Mouse (Mus musculus): ENCODE data around the gene Atp6v1b1.

Atp6v1b1 gene

DNA sequence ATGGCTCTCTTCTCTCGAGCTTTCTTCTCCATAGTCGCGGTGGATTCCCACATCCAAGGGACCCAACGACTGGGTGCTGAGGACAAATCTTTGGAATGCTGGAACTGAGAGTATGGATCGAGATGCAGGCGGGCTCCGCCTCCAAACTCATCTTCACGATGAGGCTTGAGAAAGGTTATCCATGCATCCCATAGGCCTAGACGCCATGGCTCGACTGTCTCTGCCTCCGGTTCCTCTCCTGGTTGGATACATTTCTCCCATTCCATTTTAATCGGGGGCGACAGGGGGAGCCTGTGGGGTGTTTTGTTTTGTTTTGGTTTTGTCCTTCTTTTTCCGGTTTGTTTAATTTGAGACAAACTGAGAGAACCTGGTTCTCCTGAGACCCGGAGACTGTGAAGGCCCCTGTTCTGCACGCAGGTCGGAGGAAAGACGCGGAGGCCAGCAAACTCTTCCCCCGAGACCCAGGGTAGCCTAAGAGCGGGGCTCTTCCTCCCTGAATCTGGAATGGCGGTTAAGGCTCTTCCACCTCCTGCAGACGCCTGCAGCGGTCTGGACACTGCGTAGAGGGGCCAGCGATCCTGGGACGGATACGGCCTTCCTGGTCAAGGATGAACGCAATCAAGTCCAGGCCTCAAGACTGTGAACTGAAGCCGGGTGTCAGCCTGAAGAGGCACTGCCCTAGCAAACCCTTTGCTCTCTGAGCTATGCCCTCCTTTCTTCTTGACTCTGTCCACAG, 27.2 kb upstream of the Atp6v1b1 start:
- DNase-seq (ENCODE audit: low spot score in 2 of 2), result no peak

DNA sequence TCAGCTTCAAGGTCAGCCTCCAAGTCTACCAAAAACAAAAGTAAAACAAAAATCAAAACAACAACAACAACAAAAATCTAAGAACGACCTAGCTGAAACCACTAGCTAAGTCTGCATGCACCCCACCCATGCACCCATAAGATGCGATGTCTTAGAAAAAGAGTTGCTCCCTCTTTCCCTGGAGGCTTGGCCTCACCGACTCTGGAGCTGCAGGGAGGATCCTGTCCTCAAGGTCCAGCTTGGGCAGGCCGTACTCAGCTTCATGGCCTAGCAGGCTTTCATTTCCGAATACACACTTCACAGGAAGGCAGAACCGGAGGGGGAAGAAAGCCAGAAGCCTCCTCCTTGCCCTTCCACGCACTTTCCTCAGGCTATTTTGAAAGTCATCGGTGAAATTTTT, 25.8 kb upstream of the Atp6v1b1 start:
- no peak for DNase-seq (ENCODE audit: low spot score in 2 of 2)

DNA sequence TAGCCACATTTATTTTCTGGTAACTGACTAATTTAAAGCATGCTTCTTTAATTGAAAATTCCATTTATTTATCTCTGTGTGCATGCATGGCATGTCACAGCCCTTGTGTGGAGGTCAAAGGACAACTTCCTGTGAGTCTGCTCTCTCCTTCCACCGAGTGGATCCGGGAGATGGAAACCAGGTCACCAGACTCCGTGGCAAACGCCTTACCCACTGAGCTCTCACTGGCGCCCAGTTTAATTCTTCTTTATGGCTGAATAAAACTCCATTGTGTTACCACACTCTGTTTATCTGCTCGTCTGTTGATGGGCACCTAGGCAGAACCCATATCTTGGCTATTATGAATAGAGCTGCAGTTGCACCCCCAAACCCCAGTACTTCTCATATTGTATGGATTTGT, 20.3 kb upstream of the Atp6v1b1 start:
- no peak for DNase-seq (ENCODE audit: low spot score in 2 of 2)

DNA sequence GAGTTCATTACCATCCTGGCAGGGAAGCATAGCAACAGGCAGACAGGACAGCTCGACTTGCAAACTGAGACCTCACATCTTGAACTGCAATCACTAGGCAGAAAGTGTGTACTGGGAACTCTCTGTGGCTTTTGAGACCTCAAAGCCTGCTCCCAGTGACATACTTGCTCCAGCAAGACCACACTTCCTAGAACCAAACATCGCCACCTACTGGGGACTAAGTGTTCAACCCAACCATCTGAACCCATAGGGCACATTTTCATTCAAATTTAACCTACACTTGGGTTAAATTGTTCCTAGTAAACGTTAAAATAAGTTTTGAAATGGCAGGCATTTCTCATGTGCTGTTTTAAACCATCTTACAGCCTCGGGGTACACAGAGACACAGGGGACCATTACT, 15.6 kb upstream of the Atp6v1b1 start:
- no peak for DNase-seq (ENCODE audit: low spot score in 2 of 2)

DNA sequence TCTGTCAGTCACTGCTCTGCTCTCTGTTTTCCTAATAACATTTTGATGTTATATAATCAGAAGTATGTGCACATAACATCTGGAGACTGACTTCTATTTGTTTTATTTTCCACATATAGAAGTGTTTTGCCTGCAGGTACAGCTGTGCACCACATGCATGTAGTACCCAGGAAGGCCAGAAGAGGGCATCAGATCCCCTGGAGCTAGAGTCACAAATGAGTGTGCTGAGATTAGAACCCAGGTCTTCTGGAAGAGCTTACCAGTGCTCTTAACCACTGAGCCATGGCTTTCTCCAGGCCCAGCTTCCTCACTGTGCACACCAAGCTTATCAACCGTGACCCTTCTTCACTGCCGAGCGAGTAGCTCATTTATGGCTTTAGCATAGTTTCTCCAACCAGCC, 14.3 kb upstream of the Atp6v1b1 start:
- no peak for DNase-seq (ENCODE audit: low spot score in 2 of 2)

DNA sequence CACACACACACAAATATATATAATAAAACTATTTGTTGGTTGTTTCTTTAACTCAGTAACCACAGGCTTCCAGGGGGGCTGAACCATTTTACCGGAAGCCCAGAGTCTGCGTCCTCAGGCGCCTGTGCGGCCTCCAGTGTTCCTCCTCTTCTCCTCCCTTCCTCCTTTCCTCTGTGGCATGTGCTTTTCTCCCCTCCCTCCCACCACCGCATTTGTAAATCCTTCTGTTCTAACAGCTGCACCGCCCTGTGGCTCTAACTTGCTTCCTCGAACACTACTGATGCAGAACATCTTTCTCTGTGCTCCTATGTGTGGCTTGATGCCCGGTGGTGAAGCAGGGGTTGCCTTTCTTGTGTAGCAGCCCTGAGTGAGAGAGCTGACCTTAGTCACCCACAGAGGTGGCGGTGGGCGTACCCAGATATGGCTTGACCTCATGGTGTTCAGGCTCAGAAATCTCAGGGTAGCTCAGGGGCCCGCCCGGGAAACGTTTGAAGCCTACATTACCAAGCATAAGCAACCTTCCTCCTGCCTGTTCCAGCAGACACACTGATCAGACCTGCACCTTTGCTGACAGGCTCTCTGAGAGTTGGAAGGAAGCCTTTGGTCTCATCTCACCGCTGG, 13.3 kb upstream of the Atp6v1b1 start:
- DNase-seq (ENCODE audit: low spot score in 2 of 2), result no peak

DNA sequence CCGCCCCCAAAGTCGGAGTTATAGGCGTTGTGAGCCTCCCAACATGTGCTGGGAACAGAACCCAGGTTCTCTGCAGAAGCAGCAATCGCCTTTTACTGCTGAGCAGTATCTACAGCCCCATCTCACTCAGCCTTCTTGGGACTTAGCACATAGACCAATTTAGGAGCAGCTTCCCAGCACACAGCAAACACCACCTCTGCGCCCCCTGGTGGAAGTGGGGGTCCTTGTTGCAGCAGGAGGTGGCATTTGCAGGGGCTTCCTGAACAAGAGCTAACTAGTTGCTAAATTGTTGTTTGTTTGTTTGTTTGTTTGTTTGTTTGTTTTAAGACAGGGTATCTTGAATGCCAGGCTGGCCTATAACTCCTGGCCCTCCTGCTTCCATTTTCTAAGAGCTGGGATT, 11.7 kb upstream of the Atp6v1b1 start:
- DNase-seq (ENCODE audit: low spot score in 2 of 2), result no peak

DNA sequence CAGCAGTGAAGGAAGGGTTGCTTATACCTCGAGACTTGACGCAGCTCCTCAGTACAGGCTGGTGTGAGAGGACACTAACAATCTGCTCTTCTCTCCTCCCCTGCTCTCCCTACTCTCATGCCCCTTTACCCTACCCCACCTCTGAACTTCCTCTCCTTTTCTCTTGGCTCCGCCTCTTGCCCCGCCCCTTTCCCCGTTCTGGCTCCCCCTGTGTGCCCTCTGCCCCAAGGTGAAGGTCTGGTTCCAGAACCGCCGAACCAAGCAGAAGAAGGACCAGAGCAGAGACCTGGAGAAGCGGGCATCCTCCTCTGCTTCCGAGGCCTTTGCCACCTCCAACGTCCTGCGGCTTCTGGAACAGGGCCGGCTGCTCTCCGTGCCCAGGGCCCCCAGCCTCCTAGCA, 5.5 kb upstream of the Atp6v1b1 start:
- no peak for DNase-seq (ENCODE audit: low spot score in 2 of 2)

DNA sequence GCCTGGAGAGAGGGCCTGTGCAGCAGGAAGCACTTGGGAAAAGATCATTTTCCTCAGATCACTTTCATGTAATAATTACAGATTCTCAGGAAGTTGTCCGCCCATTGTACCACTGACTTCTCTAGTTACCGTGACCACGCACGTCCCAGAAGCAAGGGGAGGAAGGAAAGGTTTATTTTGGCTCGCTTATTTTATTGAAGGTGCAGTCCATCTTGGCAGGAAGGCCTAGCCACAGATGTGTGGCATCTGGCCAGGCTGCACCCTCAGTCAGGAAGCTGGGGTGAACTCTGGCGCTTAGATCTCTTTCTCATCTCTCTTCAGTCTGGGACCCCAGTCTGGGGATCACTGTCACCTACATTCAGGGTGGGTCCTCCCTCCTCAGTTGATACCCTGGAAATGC, 4.2 kb upstream of the Atp6v1b1 start:
- no peak for DNase-seq (ENCODE audit: low spot score in 2 of 2)

DNA sequence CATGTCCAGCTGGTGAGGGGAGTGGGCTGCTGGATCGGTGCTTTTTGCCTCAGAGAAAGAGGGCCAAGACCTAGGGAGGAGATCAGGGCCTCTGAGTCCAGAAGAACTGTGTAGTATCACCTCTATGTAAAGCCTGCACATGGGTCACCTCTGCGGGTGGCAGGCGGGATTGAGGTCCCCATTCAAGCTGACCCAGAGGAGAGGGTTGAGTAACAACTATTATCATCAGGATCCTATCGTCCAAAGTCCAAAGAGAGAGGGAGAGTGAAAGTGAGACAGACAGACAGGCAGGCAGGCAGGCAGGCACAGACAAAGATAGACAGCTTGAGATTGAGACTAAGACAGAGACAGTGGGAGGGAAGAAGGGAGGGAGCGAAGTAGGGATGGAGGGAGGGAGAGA, 422 bp downstream of the Atp6v1b1 start:
- no peak for DNase-seq (ENCODE audit: low spot score in 2 of 2)

DNA sequence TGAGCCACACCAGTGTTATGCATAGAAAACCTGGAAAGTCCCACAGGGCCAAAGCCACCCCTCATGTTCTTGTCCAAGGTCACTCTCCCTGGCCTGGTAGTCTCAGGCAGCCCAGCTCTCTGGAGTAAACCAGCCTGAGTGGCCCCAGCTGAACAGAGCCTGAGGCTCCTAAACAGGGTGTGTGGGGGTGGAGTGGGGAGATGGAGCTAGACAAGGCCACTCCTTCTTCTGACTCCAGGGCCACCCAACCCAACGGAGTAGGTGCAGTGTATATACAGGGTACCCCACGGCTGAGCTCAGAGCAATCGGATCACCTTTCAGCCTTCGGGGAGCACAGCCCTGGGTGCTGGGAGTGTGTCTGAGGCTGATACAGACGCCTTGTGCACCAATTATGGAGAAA, 1.3 kb downstream of the Atp6v1b1 start:
- DNase-seq (ENCODE audit: low spot score in 2 of 2), result no peak

DNA sequence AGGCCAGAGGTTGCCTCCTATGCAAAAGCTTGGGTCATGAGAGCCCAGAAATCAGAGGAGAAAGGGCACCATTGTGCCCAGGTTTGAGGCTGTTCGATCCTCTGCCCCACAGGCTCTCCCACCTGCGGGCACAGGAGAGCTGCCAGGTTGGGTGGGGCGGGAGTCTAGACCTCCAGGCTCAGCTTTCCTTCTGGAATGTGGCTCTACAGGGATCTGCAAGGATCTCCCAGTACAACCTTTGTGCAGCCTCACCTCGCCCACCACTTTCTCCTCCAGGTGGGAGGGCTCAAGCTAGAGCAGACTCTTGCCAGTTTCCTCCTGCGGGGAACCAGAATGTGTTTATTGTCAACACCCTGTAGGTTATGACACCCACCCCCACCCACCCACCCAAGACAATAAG, 1.8 kb downstream of the Atp6v1b1 start:
- no peak for DNase-seq (ENCODE audit: low spot score in 2 of 2)

DNA sequence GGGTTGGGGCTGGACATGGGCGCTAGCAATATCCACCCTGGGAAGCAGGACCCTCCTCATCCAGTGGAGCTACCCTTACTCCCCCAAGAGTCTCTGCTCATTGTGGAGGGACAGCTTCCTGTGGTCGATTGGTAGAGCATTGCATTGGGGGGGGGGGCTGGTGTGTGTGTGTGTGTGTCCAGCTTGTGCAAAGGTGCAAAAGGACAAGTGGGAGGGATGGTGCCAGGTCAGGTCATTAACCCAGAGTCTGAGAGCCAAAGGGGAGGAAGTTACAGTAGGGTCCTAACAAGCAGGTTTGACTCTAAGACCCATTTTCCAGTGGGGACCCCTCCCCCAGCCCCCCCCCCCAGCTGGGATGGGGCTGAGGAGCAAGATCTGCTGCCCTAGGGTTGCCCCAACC, 2.7 kb downstream of the Atp6v1b1 start:
- no peak for DNase-seq (ENCODE audit: low spot score in 2 of 2)

DNA sequence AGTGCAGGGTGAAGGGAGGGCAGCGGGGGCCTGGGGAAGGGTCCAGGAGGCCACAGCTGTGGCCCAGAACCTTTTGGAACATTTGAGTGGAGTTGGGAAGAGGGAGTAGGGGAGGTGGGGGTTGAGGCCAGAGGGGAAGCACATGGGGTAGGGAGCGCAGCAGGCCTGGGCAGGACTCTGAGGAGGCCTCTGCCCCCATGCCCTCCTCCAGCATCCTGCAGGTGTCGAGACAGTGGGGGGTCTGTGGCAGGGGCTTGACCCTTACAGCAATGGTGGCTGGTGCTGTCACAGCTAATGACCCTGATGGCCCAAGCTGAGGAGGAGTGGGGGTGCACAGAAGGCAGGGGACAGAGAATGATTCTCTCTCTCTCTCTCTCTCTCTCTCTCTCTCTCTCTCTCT, 6.5 kb downstream of the Atp6v1b1 start:
- DNase-seq (ENCODE audit: low spot score in 2 of 2), result no peak

DNA sequence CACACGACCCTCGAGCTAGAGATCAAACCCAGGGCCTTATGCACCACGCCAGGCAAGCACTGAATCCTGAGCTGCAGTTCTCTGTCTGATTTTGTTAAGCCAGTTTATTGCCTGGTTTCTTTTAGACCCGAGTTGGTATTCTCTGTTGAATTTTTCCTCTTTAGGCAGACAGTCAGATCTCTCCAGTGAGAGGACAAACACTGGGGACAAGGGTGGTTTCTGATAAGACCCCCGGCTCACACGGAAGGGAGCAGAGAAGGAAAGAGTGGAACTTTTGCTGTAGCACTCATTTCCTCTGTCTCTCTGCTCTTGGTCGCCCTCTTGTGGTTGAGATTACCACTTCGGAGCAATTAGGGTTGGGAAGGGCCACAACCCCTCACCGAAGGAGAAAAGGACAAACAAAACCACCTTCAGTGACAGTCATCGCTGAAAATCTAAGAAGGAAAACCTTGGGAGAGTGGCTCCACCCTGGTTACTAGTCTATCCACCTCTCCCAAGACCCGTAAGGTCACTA, 7.4 kb downstream of the Atp6v1b1 start:
- DNase-seq (ENCODE audit: low spot score in 2 of 2), result no peak

DNA sequence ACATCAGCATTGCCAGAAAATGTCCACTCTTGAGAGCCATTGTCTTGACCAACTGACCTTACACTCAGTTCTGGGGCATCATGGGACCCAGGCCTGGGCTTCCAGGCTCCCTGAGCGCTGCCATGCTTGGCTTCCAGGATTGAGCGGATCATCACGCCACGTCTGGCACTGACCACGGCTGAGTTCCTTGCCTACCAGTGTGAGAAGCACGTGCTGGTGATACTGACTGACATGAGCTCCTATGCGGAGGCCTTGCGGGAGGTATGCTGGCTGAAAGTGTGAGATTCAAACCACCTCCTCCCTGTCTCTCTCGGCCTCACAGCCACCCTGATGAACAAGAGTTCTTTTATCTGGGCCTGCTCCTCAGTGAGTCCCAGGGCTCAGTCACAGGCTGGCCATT, 13.3 kb downstream of the Atp6v1b1 start:
- no peak for DNase-seq (ENCODE audit: low spot score in 2 of 2)

DNA sequence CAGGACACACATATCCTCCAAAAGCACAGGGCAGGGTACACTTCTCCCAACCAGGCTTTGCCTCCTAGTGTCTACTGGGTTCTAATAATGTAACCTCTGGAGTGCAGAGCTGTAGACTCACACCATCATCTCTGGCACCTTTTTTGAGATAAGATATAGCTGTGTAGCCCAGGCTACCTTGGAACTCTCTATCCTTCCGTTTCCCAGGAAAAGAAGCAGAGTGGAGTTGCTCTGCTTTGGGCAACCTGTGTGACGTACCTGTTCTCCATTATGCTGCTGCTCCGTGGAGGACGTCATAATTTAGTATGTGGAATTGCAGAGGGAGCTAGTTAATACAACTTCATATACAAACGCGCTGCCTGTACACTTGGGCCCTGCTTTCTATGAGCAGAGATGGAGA, 19.6 kb downstream of the Atp6v1b1 start, which contains the start of gene Ankrd53:
Gene Ankrd53 (plus strand): TSS at position 301 of the 400 bp plus-strand sequence.
- no peak for DNase-seq (ENCODE audit: low spot score in 2 of 2)

DNA sequence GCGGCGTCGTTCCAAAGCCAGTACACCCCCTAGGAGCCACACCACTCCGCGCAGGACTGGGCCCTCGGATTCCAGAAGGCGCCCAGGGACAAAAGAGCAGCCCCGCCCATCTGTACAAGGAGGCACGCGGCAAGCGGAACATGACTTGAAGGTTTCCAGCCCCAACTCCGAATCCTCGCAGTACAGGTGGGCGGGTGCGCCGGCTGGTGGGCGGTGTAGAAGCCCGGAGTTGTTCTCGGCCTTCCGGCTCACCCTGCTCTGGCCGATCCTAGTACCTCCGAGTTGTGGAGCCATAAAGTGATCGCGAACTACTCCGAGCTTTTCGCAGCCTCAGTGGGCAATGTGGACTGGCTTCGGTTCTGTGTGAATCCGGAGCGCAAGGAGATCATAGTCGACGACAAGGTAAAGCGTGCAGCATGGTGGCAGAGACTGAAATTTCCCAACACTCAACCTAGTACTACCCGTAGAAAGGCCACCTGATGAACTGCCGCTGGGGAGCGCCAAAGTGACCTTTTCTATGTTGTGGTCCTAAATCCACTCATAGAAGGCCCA, 20.2 kb downstream of the Atp6v1b1 start:
- DNase-seq (ENCODE audit: low spot score in 2 of 2), result no peak

DNA sequence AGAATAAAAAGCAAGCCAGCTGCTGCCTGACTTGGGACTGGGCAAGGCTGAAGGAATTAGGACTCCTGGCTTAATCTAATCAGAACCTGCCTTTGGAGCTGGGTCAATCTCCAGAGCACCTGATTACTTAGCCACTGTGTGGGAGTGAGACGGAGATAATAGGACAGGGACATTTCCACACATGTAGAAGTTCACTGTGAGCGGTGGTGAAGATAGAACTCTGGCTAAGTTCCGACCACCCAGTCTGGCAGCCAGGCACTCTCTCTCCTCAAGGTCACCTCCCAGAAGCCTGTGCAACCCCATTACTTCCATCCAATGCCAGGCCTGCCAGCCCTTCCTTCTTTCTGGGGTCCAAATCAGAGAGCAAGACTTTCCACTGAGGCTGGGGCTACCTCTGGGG, 24.2 kb downstream of the Atp6v1b1 start:
- DNase-seq (ENCODE audit: low spot score in 2 of 2), result no peak

DNA sequence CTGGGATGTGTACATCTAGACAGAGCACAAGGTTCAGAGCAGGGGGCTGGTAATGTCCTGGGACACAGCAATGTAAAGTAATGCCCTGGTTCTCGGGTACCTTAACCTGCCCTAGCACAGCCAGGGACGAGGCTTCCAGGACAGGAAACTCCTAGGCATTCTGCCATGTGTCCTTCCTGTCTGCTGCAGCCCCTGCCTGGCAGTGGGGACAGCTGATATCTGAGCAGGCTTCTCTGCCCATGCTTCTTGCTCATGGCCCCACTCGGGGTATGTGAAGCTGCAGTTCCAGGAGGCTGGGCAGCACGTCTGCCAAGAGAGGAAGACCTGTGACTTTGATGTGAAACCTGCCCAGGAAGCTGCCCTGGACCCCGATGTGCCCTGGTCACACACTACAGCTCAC, 25.7 kb downstream of the Atp6v1b1 start:
- no peak for DNase-seq (ENCODE audit: low spot score in 2 of 2)

DNA sequence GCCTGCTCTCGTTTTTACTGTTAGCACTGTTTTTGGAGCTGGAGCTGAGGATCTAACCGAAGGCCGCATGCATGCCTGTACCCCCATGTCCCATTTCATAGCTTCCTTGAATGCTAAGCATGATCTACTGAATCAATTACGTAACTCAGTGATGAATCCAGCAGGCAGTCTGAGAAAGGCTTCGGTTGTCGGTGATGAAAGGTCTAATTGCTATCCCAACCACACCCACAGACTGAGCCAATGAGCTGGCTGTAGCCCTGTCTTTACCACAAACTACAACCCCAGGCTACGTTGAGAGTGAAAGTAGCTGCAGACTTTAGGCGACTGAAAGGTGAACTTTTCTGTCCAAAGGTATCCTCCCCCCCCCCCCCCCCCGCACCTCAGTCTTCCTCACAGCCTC, 31.3 kb downstream of the Atp6v1b1 start:
- DNase-seq (ENCODE audit: low spot score in 2 of 2), result no peak

DNA sequence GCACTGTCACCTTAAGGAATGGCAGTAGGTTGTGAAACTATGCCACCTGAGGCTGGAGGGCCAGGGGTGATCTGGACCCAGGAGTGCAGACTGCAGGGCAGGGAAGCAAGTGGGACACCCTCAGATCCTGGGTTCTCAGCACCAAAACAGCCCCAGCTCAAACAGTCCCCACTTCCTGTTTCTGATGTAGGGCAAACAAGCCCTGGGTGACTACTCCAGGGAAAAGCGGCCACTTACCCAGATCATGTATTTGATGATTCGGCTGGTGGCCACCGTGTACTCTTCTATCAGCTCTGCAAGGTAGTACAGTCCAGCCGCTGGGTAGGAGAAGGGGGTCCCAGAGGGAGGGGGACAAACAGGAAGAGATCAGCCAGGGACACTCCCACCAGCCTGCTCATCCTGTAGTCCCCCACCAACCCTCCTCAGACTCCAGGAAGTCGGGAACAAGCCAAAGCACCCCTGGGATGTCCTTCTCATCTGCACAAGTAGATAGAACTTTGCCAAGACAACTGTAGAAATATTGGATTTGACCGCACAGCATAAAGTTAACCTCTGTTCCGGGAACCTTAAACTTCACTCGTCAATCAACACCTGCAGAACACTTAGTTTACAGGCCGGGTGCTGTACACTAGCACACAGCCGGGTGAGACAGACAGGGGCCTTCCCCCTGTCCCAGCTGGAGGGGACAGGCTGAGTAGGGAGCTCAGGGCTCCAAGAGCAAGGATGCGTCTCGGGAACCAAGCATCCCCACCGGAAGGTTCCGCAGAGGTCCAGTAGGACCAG, 32.2 kb downstream of the Atp6v1b1 start:
- DNase-seq (ENCODE audit: low spot score in 2 of 2), result no peak

All from right cerebral cortex, postnatal 36 days (tissue).